Mouse (Mus musculus): ENCODE data around the gene Gm6096. TPM values are rescaled to one million over a fixed set of nuclear protein-coding genes. Genes with fewer than 3 reads are reported as not detected.

The Gm6096 gene
- polyA plus RNA-seq, 1 experiment from 2014 or later = 0.73 TPM

GRCm38 (mm10) chr7:34255137-34255536, 4.3 kb downstream of the Gm6096 start:
- H3K4me2 ChIP-seq (ENCODE audit: low read length) = no peak overlapping the region
- no peak overlapping the region for H3K27ac ChIP-seq (ENCODE audit: low read length)
- peaks cover 5% of the 10 kb centered on the region; the same call in 1 of the 2 replicates for H3K36me3 ChIP-seq (ENCODE audit: control insufficient read depth, insufficient read depth)
- H3K9me3 ChIP-seq (ENCODE audit: control insufficient read depth, low read length) = no peaks in the 10 kb centered on the region
- H3K4me1 ChIP-seq (replicated peaks; ENCODE audit: control insufficient read depth, insufficient read depth, low read length) = no peaks in the 10 kb centered on the region
- WGBS = 72% methylated on average over 3 of the region's 3 CpGs
- H3K27me3 ChIP-seq (replicated peaks; ENCODE audit: control insufficient read depth, insufficient read depth, low read length) = no peaks in the 10 kb centered on the region
- no peak overlapping the region for H3K9ac ChIP-seq (replicated peaks; ENCODE audit: low read depth, low read length)
- no peak for ATAC-seq
- no peak overlapping the region for H3K4me3 ChIP-seq (replicated peaks; ENCODE audit: low read length)

- Histone ChIP-seq H3K9ac (replicated peaks; ENCODE audit: low read depth, low read length) (no peak overlapping the region), H3K4me2 (ENCODE audit: low read length) (no peak overlapping the region), H3K27ac (ENCODE audit: low read length) (no peak overlapping the region), H3K36me3 (ENCODE audit: control insufficient read depth, insufficient read depth) (peaks cover 5% of the 10 kb centered on the region; the same call in 1 of the 2 replicates), H3K4me3 (replicated peaks; ENCODE audit: low read length) (no peak overlapping the region), H3K9me3 (ENCODE audit: control insufficient read depth, low read length) (no peaks in the 10 kb centered on the region), H3K4me1 (replicated peaks; ENCODE audit: control insufficient read depth, insufficient read depth, low read length) (no peaks in the 10 kb centered on the region), H3K27me3 (replicated peaks; ENCODE audit: control insufficient read depth, insufficient read depth, low read length) (no peaks in the 10 kb centered on the region)
- 89% methylated on average over 1 of the region's 1 CpGs for WGBS
- ATAC-seq = no peak
Measured at GRCm38 (mm10) chr7:34255916-34256315, 5.1 kb downstream of the Gm6096 start.

- H3K36me3 ChIP-seq (ENCODE audit: control insufficient read depth, insufficient read depth) = peaks cover 5% of the 10 kb centered on the region; the same call in 1 of the 2 replicates
- no peaks in the 10 kb centered on the region for H3K27me3 ChIP-seq (replicated peaks; ENCODE audit: control insufficient read depth, insufficient read depth, low read length)
- no peak overlapping the region for H3K4me2 ChIP-seq (ENCODE audit: low read length)
- no peak for ATAC-seq
- H3K4me1 ChIP-seq (replicated peaks; ENCODE audit: control insufficient read depth, insufficient read depth, low read length) = no peaks in the 10 kb centered on the region
- no peak overlapping the region for H3K4me3 ChIP-seq (replicated peaks; ENCODE audit: low read length)
- no peak overlapping the region for H3K27ac ChIP-seq (ENCODE audit: low read length)
- H3K9me3 ChIP-seq (ENCODE audit: control insufficient read depth, low read length) = no peaks in the 10 kb centered on the region
- 91% methylated on average over 9 of the region's 9 CpGs for WGBS
- no peak overlapping the region for H3K9ac ChIP-seq (replicated peaks; ENCODE audit: low read depth, low read length)
Measured at GRCm38 (mm10) chr7:34257279-34257678, 6.4 kb downstream of the Gm6096 start.

GRCm38 (mm10) chr7:34258407-34258806, 7.6 kb downstream of the Gm6096 start:
- H3K27me3 ChIP-seq (replicated peaks; ENCODE audit: control insufficient read depth, insufficient read depth, low read length) = no peaks in the 10 kb centered on the region
- no peak overlapping the region for H3K9ac ChIP-seq (replicated peaks; ENCODE audit: low read depth, low read length)
- H3K4me1 ChIP-seq (replicated peaks; ENCODE audit: control insufficient read depth, insufficient read depth, low read length) = no peaks in the 10 kb centered on the region
- ATAC-seq = no peak
- WGBS = 95% methylated on average over 1 of the region's 1 CpGs
- H3K4me2 ChIP-seq (ENCODE audit: low read length) = no peak overlapping the region
- H3K27ac ChIP-seq (ENCODE audit: low read length) = no peak overlapping the region
- H3K9me3 ChIP-seq (ENCODE audit: control insufficient read depth, low read length) = no peaks in the 10 kb centered on the region
- no peak overlapping the region for H3K4me3 ChIP-seq (replicated peaks; ENCODE audit: low read length)
- peaks cover 5% of the 10 kb centered on the region; the same call in 1 of the 2 replicates for H3K36me3 ChIP-seq (ENCODE audit: control insufficient read depth, insufficient read depth)

- 95% methylated on average over 5 of the region's 5 CpGs for WGBS
- Histone ChIP-seq H3K4me1 (replicated peaks; ENCODE audit: control insufficient read depth, insufficient read depth, low read length) (peaks cover 3% of the 10 kb centered on the region; the same call in 1 of the 2 replicates), H3K4me3 (replicated peaks; ENCODE audit: low read length) (no peak overlapping the region), H3K36me3 (ENCODE audit: control insufficient read depth, insufficient read depth) (no peaks in the 10 kb centered on the region; the same call in 1 of the 2 replicates), H3K27me3 (replicated peaks; ENCODE audit: control insufficient read depth, insufficient read depth, low read length) (no peaks in the 10 kb centered on the region), H3K9ac (replicated peaks; ENCODE audit: low read depth, low read length) (no peak overlapping the region), H3K27ac (ENCODE audit: low read length) (no peak overlapping the region), H3K4me2 (ENCODE audit: low read length) (no peak overlapping the region), H3K9me3 (ENCODE audit: control insufficient read depth, low read length) (no peaks in the 10 kb centered on the region)
- no peak for ATAC-seq
Measured at GRCm38 (mm10) chr7:34263437-34263836, 12.6 kb downstream of the Gm6096 start.

- Histone ChIP-seq H3K4me2 (ENCODE audit: low read length) (no peak overlapping the region), H3K27ac (ENCODE audit: low read length) (no peak overlapping the region; the same call in 1 of the 2 replicates), H3K9me3 (ENCODE audit: control insufficient read depth, low read length) (no peaks in the 10 kb centered on the region), H3K36me3 (ENCODE audit: control insufficient read depth, insufficient read depth) (no peaks in the 10 kb centered on the region; the same call in 1 of the 2 replicates), H3K9ac (replicated peaks; ENCODE audit: low read depth, low read length) (no peak overlapping the region), H3K4me3 (replicated peaks; ENCODE audit: low read length) (no peak overlapping the region), H3K27me3 (replicated peaks; ENCODE audit: control insufficient read depth, insufficient read depth, low read length) (no peaks in the 10 kb centered on the region), H3K4me1 (replicated peaks; ENCODE audit: control insufficient read depth, insufficient read depth, low read length) (peaks cover 3% of the 10 kb centered on the region; the same call in 1 of the 2 replicates)
- 56% methylated on average over 5 of the region's 5 CpGs for WGBS
- no peak; the same call in 1 of the 2 replicates for ATAC-seq
Measured at GRCm38 (mm10) chr7:34265876-34266346, 15.1 kb downstream of the Gm6096 start.

GRCm38 (mm10) chr7:34266421-34266820, 15.6 kb downstream of the Gm6096 start:
- no peak overlapping the region for H3K27ac ChIP-seq (ENCODE audit: low read length)
- no peaks in the 10 kb centered on the region for H3K9me3 ChIP-seq (ENCODE audit: control insufficient read depth, low read length)
- no peaks in the 10 kb centered on the region for H3K27me3 ChIP-seq (replicated peaks; ENCODE audit: control insufficient read depth, insufficient read depth, low read length)
- no peak overlapping the region for H3K4me3 ChIP-seq (replicated peaks; ENCODE audit: low read length)
- no peak overlapping the region for H3K9ac ChIP-seq (replicated peaks; ENCODE audit: low read depth, low read length)
- H3K4me1 ChIP-seq (replicated peaks; ENCODE audit: control insufficient read depth, insufficient read depth, low read length) = peaks cover 3% of the 10 kb centered on the region; the same call in 1 of the 2 replicates
- no peak for ATAC-seq
- H3K36me3 ChIP-seq (ENCODE audit: control insufficient read depth, insufficient read depth) = no peaks in the 10 kb centered on the region; the same call in 1 of the 2 replicates
- no peak overlapping the region for H3K4me2 ChIP-seq (ENCODE audit: low read length)

- Histone ChIP-seq H3K4me3 (replicated peaks; ENCODE audit: low read length) (no peak overlapping the region), H3K27me3 (replicated peaks; ENCODE audit: control insufficient read depth, insufficient read depth, low read length) (no peaks in the 10 kb centered on the region), H3K4me2 (ENCODE audit: low read length) (no peak overlapping the region), H3K4me1 (replicated peaks; ENCODE audit: control insufficient read depth, insufficient read depth, low read length) (peaks cover 3% of the 10 kb centered on the region; the same call in 1 of the 2 replicates), H3K9ac (replicated peaks; ENCODE audit: low read depth, low read length) (no peak overlapping the region), H3K9me3 (ENCODE audit: control insufficient read depth, low read length) (no peaks in the 10 kb centered on the region), H3K36me3 (ENCODE audit: control insufficient read depth, insufficient read depth) (no peaks in the 10 kb centered on the region; the same call in 1 of the 2 replicates), H3K27ac (ENCODE audit: low read length) (no peak overlapping the region)
- 46% methylated on average over 1 of the region's 1 CpGs for WGBS
- ATAC-seq = no peak
Measured at GRCm38 (mm10) chr7:34268463-34268862, 17.6 kb downstream of the Gm6096 start.

- Histone ChIP-seq H3K9ac (replicated peaks; ENCODE audit: low read depth, low read length) (no peak overlapping the region), H3K9me3 (ENCODE audit: control insufficient read depth, low read length) (no peaks in the 10 kb centered on the region)
- 66% methylated on average over 4 of the region's 4 CpGs for WGBS
Measured at GRCm38 (mm10) chr7:34272465-34272864, 21.6 kb downstream of the Gm6096 start.

GRCm38 (mm10) chr7:34276066-34276465, 25.2 kb downstream of the Gm6096 start:
- H3K9ac ChIP-seq (replicated peaks; ENCODE audit: low read depth, low read length) = no peak overlapping the region
- H3K27ac ChIP-seq (ENCODE audit: low read length) = no peak overlapping the region
- H3K4me1 ChIP-seq (replicated peaks; ENCODE audit: control insufficient read depth, insufficient read depth, low read length) = no peaks in the 10 kb centered on the region
- no peaks in the 10 kb centered on the region for H3K27me3 ChIP-seq (replicated peaks; ENCODE audit: control insufficient read depth, insufficient read depth, low read length)
- no peaks in the 10 kb centered on the region for H3K9me3 ChIP-seq (ENCODE audit: control insufficient read depth, low read length)
- no peak overlapping the region for H3K4me2 ChIP-seq (ENCODE audit: low read length)
- no peaks in the 10 kb centered on the region for H3K36me3 ChIP-seq (ENCODE audit: control insufficient read depth, insufficient read depth)
- H3K4me3 ChIP-seq (replicated peaks; ENCODE audit: low read length) = no peak overlapping the region
- ATAC-seq = no peak
- 81% methylated on average over 3 of the region's 3 CpGs for WGBS

More at GRCm38 (mm10) chr7:34272465-34272864, 21.6 kb downstream of the Gm6096 start:
- ATAC-seq = no peak
- Histone ChIP-seq H3K4me3 (replicated peaks; ENCODE audit: low read length) (no peak overlapping the region), H3K4me2 (ENCODE audit: low read length) (no peak overlapping the region), H3K36me3 (ENCODE audit: control insufficient read depth, insufficient read depth) (no peaks in the 10 kb centered on the region), H3K27me3 (replicated peaks; ENCODE audit: control insufficient read depth, insufficient read depth, low read length) (no peaks in the 10 kb centered on the region), H3K27ac (ENCODE audit: low read length) (no peak overlapping the region), H3K4me1 (replicated peaks; ENCODE audit: control insufficient read depth, insufficient read depth, low read length) (no peaks in the 10 kb centered on the region)

All from forebrain, embryonic 16.5 days (tissue).